Mouse (Mus musculus) embryonic stem cell, embryonic (primary cell): ENCODE measurements at regions not wholly inside any gene's neighbourhood (a gene's known extent, or its start where the extent isn't known, plus 50 kb on each side); places are given as distances from the start of the nearest gene placed in this dataset.
"Not testable (repeated sequence)": the region's sequence is repeated elsewhere in the genome, so short reads cannot be mapped to it uniquely, and the experiment has no call there.

Experiments used
- CTCF ChIA-PET, 4 experiments: fragments of 300-600 bp in 2 of 4; fragments of 350-600 bp in 2 of 4; sonication (Branson Sonifier 250); formaldehyde crosslinking; loops; one replicate each; lab custom pipeline; 2022; ENCODE audit warnings: inconsistent platforms in 2 of 4; lab: Charles Lee
- POLR2A ChIA-PET, 4 experiments: fragments of 300-600 bp in 2 of 4; fragments of 350-600 bp in 2 of 4; sonication (Branson Sonifier 250); formaldehyde crosslinking; loops; one replicate each; lab custom pipeline; 2022; ENCODE audit warnings: antibody characterized with exemption in 4 of 4, inconsistent platforms in 1 of 4; lab: Charles Lee

GRCm38 (mm10) chr17:62178612-62179210 lies 702.4 kb downstream of the Efna5 start:
- CTCF ChIA-PET: no interaction called here
- POLR2A ChIA-PET: no interaction called here

GRCm38 (mm10) chr17:62176336-62176735 lies 704.8 kb downstream of the Efna5 start:
- POLR2A ChIA-PET: no interaction called here
- CTCF ChIA-PET: no interaction called here

GRCm38 (mm10) chr17:62172305-62172704 lies 708.8 kb downstream of the Efna5 start:
- POLR2A ChIA-PET: no interaction called here
- CTCF ChIA-PET: no interaction called here

- ChIA-PET CTCF (no interaction called here), POLR2A (no interaction called here)
Observed at GRCm38 (mm10) chr17:62171532-62171931, 709.6 kb downstream of the Efna5 start.

- POLR2A ChIA-PET: no interaction called here
- CTCF ChIA-PET: no interaction called here
Observed at GRCm38 (mm10) chr17:62161457-62161856, 719.7 kb downstream of the Efna5 start.

- CTCF ChIA-PET: no interaction called here
- POLR2A ChIA-PET: interaction anchor here in 1 of 4 experiments (0.6 kb wide), 1 partner anchor 580 kb away, joined by 3 read pairs; no protein-coding TSS in a partner anchor
Observed at GRCm38 (mm10) chr17:62160301-62160700, 720.8 kb downstream of the Efna5 start.

GRCm38 (mm10) chr17:62135050-62135449 lies 746.1 kb downstream of the Efna5 start:
- CTCF ChIA-PET: no interaction called here
- POLR2A ChIA-PET: no interaction called here

- POLR2A ChIA-PET, CTCF ChIA-PET: not testable (repeated sequence)
Observed at GRCm38 (mm10) chr17:62111703-62112102, 769.4 kb downstream of the Efna5 start.

GRCm38 (mm10) chr17:62109052-62109451 lies 772.1 kb downstream of the Efna5 start:
- CTCF ChIA-PET: interaction anchor here in 1 of 4 experiments (0.7 kb wide), 1 partner anchor 350 kb away, joined by 3 read pairs; no protein-coding TSS in a partner anchor
- POLR2A ChIA-PET: interaction anchor here in 1 of 4 experiments (0.7 kb wide), 1 partner anchor 13 kb away, joined by 5 read pairs; no protein-coding TSS in a partner anchor

- ChIA-PET CTCF (no interaction called here), POLR2A (no interaction called here)
Observed at GRCm38 (mm10) chr17:62083281-62083680, 797.8 kb downstream of the Efna5 start.

- POLR2A ChIA-PET: no interaction called here
- CTCF ChIA-PET: no interaction called here
Observed at GRCm38 (mm10) chr17:62077604-62078003, 803.5 kb downstream of the Efna5 start.

- ChIA-PET POLR2A (interaction anchor here in 1 of 4 experiments (1.8 kb wide), 1 partner anchor 10 kb away, joined by 5 read pairs; no protein-coding TSS in a partner anchor), CTCF (no interaction called here)
Observed at GRCm38 (mm10) chr17:62064939-62065338, 816.2 kb downstream of the Efna5 start.

GRCm38 (mm10) chr17:62058016-62058415 lies 823.1 kb downstream of the Efna5 start:
- POLR2A ChIA-PET: no interaction called here
- CTCF ChIA-PET: no interaction called here

- CTCF ChIA-PET: no interaction called here
- POLR2A ChIA-PET: interaction anchor here in 1 of 4 experiments (1.0 kb wide), 1 partner anchor 9 kb away, joined by 5 read pairs; no protein-coding TSS in a partner anchor
Observed at GRCm38 (mm10) chr17:62054801-62055200, 826.3 kb downstream of the Efna5 start.

GRCm38 (mm10) chr17:62048989-62049388 lies 832.1 kb downstream of the Efna5 start:
- POLR2A ChIA-PET: no interaction called here
- CTCF ChIA-PET: no interaction called here

- ChIA-PET CTCF (no interaction called here), POLR2A (no interaction called here)
Observed at GRCm38 (mm10) chr17:62030614-62031013, 850.5 kb downstream of the Efna5 start.
